Mouse (Mus musculus) C2C12 (cell line): ENCODE measurements around the gene Anks6.

Experiments used
- CEBPB ChIP-seq: IDR thresholded peaks from one replicate; pipeline ENCODE4 v1.6.1; 2011; ENCODE audit warnings: low read depth, mild to moderate bottlenecking, control low read depth, moderate library complexity
- CTCF ChIP-seq: IDR thresholded peaks from one replicate; pipeline ENCODE4 v1.5.1; 2011; ENCODE audit not compliant: control insufficient read depth, insufficient read depth, insufficient read length

DNA sequence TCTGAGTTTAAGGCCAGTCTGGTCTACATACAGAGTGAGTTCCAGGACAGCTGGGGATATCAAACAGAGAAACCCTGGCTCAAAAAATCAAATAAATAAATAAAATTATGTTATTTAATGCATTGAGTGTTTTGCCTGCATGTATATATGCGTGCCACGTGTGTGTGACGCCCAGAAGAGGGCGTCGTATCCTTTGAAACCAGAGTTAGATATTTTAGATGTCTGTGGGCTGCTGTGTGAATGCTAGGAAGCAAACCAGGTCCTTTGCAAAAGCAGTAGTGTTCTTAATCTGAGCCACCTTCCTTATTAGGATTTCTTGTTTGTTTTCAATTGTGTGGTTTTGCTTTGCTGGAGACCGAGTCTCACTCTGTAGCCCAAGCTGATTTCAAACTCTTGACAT lies 78.9 kb downstream of the Anks6 start:
- TF ChIP-seq CTCF = no peak
- no peak for TF ChIP-seq CEBPB
